Mouse (Mus musculus): ENCODE results near the gene Fgl2. TPM values are rescaled to one million over a fixed set of nuclear protein-coding genes. Genes with fewer than 3 reads are reported as not detected.

Gene Fgl2
- polyA plus RNA-seq, 1 experiment, result 11.8 TPM

DNA sequence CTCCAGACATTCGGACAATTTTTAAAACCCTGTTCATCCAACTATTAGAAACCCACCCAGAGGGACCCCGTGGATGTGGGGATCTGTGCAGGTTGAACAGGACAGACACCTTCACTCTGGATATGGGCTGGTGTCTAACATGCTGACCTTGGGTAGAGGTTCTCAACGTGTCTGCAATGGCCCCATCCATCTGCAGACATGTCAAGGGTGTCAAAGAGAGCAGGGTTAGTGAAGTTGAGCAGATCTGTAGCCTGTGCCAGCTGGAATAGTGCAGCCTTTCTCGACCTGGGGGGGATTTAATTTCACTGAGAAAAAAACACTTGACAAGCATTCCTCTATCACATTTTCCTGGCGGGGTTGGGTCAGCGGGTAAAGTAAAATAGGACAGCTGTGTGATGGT, 10.2 kb downstream of the Fgl2 start:
- WGBS, result 56% methylated on average over 6 of the region's 6 CpGs

DNA sequence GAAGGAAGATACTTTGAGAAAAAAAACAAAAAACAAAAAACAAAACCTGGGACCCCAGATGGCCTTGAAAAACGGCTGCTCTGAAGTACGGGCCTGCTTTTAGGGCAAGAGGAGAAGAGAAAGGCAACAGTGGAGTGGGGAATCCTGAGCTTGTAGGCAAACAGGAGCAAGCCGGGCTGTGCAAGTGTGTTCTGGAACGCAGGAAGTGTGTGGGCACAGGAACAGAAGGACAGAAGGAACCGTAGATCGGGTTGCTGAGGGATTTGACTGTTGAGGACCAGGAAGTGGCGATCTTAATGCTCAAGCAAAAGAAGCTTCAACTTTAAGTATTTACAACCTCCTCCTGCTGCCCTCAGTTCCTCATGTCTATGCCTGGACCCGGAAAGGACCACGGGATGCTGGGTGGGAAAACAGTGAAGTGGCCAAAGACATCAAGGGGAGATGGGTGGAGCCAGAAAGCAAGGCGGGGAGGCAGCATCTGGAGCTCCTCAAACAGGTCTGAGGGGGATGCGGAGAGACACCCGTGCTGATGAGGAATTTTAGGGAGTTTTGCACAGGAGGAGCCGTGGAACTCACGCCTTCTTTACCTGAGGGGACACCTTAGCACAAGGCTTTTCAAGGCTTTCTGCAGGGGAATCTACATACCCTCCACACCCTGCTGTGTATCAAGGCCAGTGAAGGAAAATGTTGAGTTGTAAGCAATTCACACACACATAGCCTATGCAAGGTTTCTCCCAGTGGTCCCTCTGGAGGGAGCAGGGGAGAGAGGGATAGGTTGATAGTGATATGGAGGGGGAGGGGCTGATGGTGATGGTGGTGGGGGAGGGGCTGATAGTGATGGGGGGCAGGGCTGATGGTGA, 11.2 kb downstream of the Fgl2 start:
- WGBS, result 48% methylated on average over 14 of the region's 14 CpGs
- Histone ChIP-seq H3K4me1 (ENCODE audit: control insufficient read depth, insufficient read depth, low read length) (peaks cover 4% of the 10 kb centered on the region), H3K4me3 (replicated peaks; ENCODE audit: extremely low read depth, low read depth, low read length) (no peak overlapping the region)
- TF ChIP-seq CTCF (IDR thresholded peaks at IDR 0.05; ENCODE audit: insufficient read depth, low read length) (no peak), POLR2A (IDR thresholded peaks at IDR 0.05; ENCODE audit: borderline replicate concordance, extremely low read depth, low read depth, low read length) (no peak)
- no peak for DNase-seq

More for the DNA sequence above, 10.2 kb downstream of the Fgl2 start:
- peaks cover 4% of the 10 kb centered on the region for H3K4me1 ChIP-seq (ENCODE audit: control insufficient read depth, insufficient read depth, low read length)
- H3K4me3 ChIP-seq (replicated peaks; ENCODE audit: extremely low read depth, low read depth, low read length), result no peak overlapping the region
- no peak for TF ChIP-seq CTCF (IDR thresholded peaks at IDR 0.05; ENCODE audit: insufficient read depth, low read length)
- no peak for TF ChIP-seq POLR2A (IDR thresholded peaks at IDR 0.05; ENCODE audit: borderline replicate concordance, extremely low read depth, low read depth, low read length)
- no peak for DNase-seq

DNA sequence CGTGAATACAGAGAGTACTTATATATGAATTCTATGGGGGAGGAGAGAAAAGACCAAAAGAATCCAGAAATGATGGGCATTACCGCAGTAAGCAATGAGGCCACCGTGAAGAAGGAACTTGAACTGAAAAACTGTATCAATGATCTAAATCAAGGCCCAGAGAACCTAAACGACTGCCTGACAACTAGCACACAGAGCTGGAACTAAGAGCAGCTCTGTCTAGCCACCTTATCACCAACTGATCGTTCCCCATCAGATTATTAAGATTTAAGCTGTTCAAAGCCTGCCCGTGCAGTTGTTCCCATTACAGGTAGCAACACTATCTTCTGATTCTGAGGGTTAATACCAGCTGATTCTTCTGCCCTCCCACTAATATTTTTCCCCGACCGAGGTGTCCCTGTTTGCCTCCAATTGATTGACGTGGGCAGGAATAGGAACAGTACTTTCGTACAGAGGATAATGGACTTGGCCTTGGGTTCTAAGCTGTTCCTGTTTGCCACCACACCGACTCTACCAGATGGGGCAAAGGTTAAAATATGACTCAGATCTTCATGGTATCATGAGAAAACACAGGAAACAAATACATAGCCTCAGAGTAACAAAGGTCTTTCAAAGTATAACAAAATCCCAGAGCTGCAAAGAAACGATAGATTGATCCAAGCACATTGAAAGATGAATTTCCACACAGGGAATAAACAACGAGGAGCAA, 12.0 kb downstream of the Fgl2 start:
- Histone ChIP-seq H3K4me1 (ENCODE audit: control insufficient read depth, insufficient read depth, low read length) (peaks cover 4% of the 10 kb centered on the region), H3K4me3 (replicated peaks; ENCODE audit: extremely low read depth, low read depth, low read length) (no peak overlapping the region)
- DNase-seq, result no peak
- TF ChIP-seq POLR2A (IDR thresholded peaks at IDR 0.05; ENCODE audit: borderline replicate concordance, extremely low read depth, low read depth, low read length), result no peak
- 63% methylated on average over 13 of the region's 13 CpGs for WGBS

DNA sequence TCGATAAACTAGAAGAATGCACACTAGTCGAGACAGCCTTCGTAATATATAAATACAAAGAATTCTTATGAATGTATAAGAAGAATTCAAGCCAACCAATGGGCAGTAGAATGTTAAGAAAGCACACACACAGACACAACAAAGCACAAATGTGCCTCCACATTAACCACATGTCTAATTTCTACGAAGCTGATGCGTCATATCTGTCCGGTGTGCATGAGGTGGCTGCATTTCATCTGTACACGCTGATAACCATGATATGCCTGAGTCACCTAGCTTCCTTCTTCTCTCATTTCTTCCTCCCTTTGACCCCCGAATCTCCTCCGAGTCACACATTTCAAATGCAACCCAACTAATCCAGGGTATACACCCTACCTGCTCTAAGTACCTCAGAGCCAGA, 12.5 kb downstream of the Fgl2 start:
- no peak for DNase-seq
- peaks cover 4% of the 10 kb centered on the region for H3K4me1 ChIP-seq (ENCODE audit: control insufficient read depth, insufficient read depth, low read length)
- TF ChIP-seq POLR2A (IDR thresholded peaks at IDR 0.05; ENCODE audit: borderline replicate concordance, extremely low read depth, low read depth, low read length) (no peak), CTCF (IDR thresholded peaks at IDR 0.05; ENCODE audit: insufficient read depth, low read length) (no peak)
- 81% methylated on average over 9 of the region's 9 CpGs for WGBS
- H3K4me3 ChIP-seq (replicated peaks; ENCODE audit: extremely low read depth, low read depth, low read length), result no peak overlapping the region

DNA sequence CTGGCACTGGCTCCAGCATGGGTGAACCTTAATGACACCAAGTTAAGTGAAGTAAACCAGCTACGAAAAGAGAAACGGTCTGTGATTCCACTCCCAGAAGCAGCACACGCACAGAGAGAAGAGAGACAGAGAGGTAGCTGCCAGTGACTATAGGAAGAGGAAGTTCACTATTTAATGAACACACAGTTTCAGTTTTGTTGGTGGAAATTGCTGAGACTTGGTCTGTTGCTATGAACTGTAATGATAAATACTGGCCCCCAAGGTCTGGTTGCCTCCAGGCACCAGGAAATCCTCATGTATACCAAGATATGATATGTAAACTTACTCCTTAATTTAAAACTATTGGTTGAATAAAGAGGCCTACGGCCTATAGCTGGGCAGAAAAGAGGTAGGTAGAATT, 14.0 kb downstream of the Fgl2 start:
- Histone ChIP-seq H3K4me1 (ENCODE audit: control insufficient read depth, insufficient read depth, low read length) (peaks cover 4% of the 10 kb centered on the region), H3K4me3 (replicated peaks; ENCODE audit: extremely low read depth, low read depth, low read length) (no peak overlapping the region)
- TF ChIP-seq POLR2A (IDR thresholded peaks at IDR 0.05; ENCODE audit: borderline replicate concordance, extremely low read depth, low read depth, low read length) (no peak), CTCF (IDR thresholded peaks at IDR 0.05; ENCODE audit: insufficient read depth, low read length) (no peak)
- 44% methylated on average over 4 of the region's 4 CpGs for WGBS
- DNase-seq, result no peak

DNA sequence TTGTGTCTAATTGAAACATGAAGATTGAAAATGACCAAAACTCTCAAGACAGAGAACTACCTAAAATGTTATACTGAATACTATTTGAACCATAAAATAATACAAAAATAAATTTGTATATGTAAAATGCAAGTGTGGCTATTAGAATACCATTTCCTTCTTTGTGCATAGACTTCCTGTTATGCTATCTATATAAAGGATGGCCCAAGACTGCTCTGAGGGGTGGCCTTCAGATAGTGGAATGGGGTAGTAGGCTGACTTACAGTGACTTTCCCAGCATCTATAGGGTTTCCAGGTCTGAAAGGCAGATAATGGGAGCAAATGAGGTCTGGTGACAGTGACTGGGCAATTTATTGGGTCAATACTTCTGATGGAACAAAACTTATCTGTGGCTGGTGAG, 14.9 kb downstream of the Fgl2 start:
- no peak overlapping the region for H3K4me3 ChIP-seq (replicated peaks; ENCODE audit: extremely low read depth, low read depth, low read length)
- no peak for TF ChIP-seq CTCF (IDR thresholded peaks at IDR 0.05; ENCODE audit: insufficient read depth, low read length)
- TF ChIP-seq POLR2A (IDR thresholded peaks at IDR 0.05; ENCODE audit: borderline replicate concordance, extremely low read depth, low read depth, low read length), result no peak
- no peak for DNase-seq
- peaks cover 4% of the 10 kb centered on the region for H3K4me1 ChIP-seq (ENCODE audit: control insufficient read depth, insufficient read depth, low read length)

DNA sequence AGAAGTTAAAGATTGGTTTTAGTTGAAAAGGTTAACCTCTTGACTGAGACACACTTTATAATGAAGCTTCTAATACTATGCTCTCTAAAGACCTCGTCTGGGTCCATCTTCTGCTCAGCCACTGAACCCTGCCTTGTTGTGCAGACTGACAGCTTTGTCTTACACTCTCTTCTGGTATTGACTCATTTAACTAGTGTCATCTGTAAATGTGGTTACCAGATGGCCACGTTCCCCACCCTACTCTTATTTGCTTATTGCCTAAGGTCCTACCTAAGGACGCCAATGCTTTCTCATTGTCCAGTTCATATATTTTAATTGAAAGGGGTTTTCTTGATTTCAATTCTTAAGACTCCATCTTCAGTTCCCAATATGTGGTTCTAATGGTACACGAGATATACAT, 16.4 kb downstream of the Fgl2 start:
- DNase-seq, result no peak
- H3K4me1 ChIP-seq (ENCODE audit: control insufficient read depth, insufficient read depth, low read length), result no peaks in the 10 kb centered on the region; the same call in 1 of the 2 replicates
- no peak overlapping the region for H3K4me3 ChIP-seq (replicated peaks; ENCODE audit: extremely low read depth, low read depth, low read length)
- no peak for TF ChIP-seq CTCF (IDR thresholded peaks at IDR 0.05; ENCODE audit: insufficient read depth, low read length)
- no peak for TF ChIP-seq POLR2A (IDR thresholded peaks at IDR 0.05; ENCODE audit: borderline replicate concordance, extremely low read depth, low read depth, low read length)
- 80% methylated on average over 4 of the region's 4 CpGs for WGBS

DNA sequence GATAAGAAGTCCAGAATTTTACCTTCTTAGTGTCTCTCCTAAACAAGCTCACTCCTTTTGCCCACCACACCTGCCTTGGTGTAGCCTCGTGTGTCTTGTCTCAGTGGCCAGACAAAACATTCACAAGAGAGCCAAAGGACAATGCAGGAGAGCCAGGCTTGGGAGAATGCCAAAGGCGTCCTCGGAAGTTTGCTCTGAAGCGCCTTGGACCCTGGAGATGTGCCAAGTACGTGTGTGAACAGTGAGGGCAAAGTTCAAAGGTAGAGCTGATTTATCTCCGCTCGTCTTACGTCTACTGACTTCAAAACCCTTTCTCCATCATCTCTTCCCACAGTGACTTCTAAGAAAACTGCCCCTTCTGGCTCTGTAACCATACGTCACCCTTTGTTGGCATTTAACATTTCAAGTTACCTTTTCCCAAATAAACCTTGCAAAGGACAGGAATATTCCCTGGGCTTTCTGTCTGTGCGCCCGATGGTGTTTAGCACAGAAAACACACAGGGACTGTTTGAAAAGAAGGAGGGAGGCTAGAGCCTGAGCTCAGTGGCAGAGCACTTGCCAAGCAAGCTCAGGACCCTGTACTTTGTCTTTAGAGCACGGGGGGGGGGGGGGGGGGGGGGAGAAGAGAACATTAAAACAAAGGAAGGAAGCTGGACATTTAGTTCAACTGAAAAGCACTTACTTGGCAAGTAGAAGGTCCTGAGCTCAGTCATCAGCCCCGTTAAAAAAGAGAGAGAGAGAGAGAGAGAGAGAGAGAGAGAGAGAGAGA, 19.4 kb downstream of the Fgl2 start:
- 15% methylated on average over 13 of the region's 13 CpGs for WGBS

DNA sequence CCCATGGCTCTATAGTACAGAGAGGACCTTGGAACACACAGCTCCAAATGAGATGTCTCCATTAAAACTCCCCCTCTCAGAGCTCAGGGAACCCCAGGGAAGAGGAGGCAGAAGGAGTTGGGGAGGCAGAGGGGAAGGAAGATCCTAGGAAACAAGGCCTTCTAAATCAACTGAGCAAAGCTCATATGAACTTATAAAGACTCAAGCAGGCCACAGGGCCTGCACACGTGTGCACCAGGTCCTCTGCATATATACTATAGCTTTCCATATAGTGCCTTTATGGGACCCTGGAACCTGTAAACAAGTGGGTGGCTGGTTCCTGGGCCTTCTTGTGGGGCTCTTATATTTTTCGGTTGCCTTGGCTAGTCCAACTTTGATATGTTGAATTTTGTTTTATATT, 22.1 kb downstream of the Fgl2 start:
- Histone ChIP-seq H3K4me1 (ENCODE audit: control insufficient read depth, insufficient read depth, low read length) (peaks cover 2% of the 10 kb centered on the region; the same call in 1 of the 2 replicates), H3K4me3 (replicated peaks; ENCODE audit: extremely low read depth, low read depth, low read length) (no peak overlapping the region)
- DNase-seq, result no peak
- 76% methylated on average over 2 of the region's 2 CpGs for WGBS
- no peak for TF ChIP-seq CTCF (IDR thresholded peaks at IDR 0.05; ENCODE audit: insufficient read depth, low read length)
- no peak for TF ChIP-seq POLR2A (IDR thresholded peaks at IDR 0.05; ENCODE audit: borderline replicate concordance, extremely low read depth, low read depth, low read length)

More for the DNA sequence above, 19.4 kb downstream of the Fgl2 start:
- DNase-seq, result no peak
- peaks cover 2% of the 10 kb centered on the region; the same call in 1 of the 2 replicates for H3K4me1 ChIP-seq (ENCODE audit: control insufficient read depth, insufficient read depth, low read length)
- no peak for TF ChIP-seq POLR2A (IDR thresholded peaks at IDR 0.05; ENCODE audit: borderline replicate concordance, extremely low read depth, low read depth, low read length)
- TF ChIP-seq CTCF (IDR thresholded peaks at IDR 0.05; ENCODE audit: insufficient read depth, low read length), result no peak
- no peak overlapping the region for H3K4me3 ChIP-seq (replicated peaks; ENCODE audit: extremely low read depth, low read depth, low read length)
